Mouse (Mus musculus) liver, adult 2 months (tissue): Measurements from ENCODE around the gene Olfr954.

Experiments used
- CTCF ChIP-seq: fragments of 200-500 bp; IDR thresholded peaks from 2 replicates; pipeline ENCODE4 v1.5.1; 2011; ENCODE audit warnings: low read depth, low read length, control low read depth
- POLR2A ChIP-seq: fragments of 200-500 bp; IDR thresholded peaks from 2 replicates; pipeline ENCODE4 v1.6.1; 2011; ENCODE audit warnings: low read length, control low read depth; ENCODE audit not compliant: insufficient read depth; ENCODE audit errors: extremely low read depth

DNA sequence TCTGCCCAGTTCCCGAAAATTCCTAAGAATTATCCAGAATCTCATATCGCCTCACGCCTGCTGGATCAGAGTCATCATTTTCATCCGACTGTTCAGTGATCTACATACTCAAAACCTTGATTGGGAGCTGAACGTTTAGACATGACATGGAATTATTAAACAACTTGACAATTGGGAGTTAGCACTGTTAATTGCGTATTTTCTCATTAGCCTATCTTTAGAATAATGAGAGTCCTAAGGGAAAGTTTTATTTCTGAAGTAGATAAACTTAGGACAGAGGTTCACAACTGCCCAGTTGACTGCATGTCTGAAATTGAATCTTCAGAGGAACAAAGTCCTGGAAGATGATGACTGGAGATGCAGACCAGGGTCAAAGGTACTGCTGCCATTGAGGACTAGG, at the start of gene Olfr954:
- TF ChIP-seq CTCF (no peak), POLR2A (no peak)
